Mouse (Mus musculus) retina, adult 2 months (tissue): Measurements from ENCODE around the gene Kmt2d.

Experiments used
- DNase-seq: peaks from one replicate; pipeline ENCODE4 v3.0.0-alpha.2; 2012; ENCODE audit warnings: low read depth, low spot score

Kmt2d gene

GRCm38 (mm10) chr15:98802926-98803325 is 68.1 kb downstream of the Kmt2d start:
- DNase-seq: no peak

DNA sequence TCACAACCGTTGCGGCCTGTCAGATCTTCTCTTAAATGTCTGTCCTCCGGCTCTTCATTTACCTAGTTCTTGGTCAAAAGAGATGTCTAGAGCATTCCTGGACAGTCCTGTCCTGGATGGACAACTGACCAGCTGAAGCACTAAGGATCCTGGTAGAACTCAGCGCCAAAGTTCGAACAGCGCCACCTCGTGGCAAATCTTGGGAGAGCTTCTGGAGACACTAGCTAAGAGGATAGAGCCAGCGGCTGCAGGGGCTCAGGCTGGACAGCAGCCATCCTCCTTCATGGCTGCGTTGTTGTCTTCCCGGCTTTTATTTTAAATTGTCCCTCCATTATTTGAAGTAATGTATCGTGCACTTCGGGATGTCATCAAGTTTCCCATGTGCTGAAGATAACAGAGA is 71.6 kb downstream of the Kmt2d start:
- DNase-seq: peak; percentile 67

- no peak for DNase-seq
These were observed 72.1 kb downstream of the Kmt2d start for GRCm38 (mm10) chr15:98798903-98799302.

DNA sequence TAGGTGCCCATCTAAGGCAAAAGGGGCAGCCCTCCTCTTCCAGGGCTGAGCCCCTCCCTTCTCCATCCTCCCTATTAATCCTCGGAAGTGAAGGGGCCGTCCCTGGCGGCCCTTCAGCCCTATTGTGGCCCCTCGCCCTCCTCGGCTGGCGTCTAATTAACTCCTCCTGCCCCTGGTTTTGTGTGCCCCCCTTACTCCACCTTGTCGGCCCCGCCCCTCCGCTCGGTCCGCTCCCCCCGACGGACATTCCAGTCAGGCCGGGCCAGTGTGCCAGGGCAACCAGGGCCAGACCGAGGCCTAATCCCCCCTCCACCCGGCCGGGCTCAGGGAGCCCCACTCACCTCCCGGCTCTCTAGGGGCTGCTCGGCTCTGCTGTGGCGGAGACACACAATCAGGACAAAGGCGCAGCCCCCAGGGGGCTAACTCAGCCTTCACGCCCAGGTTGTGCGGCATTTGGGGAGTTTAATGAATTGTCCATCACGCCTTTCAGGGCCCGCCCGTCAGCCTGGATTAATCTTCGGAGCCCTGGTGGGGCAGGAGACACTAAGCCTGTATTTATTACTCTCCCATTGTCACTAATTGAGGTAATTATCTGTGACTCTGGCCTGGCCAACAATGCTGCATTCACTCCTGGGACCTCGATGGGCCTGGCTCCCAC is 73.0 kb downstream of the Kmt2d start:
- DNase-seq: no peak

DNA sequence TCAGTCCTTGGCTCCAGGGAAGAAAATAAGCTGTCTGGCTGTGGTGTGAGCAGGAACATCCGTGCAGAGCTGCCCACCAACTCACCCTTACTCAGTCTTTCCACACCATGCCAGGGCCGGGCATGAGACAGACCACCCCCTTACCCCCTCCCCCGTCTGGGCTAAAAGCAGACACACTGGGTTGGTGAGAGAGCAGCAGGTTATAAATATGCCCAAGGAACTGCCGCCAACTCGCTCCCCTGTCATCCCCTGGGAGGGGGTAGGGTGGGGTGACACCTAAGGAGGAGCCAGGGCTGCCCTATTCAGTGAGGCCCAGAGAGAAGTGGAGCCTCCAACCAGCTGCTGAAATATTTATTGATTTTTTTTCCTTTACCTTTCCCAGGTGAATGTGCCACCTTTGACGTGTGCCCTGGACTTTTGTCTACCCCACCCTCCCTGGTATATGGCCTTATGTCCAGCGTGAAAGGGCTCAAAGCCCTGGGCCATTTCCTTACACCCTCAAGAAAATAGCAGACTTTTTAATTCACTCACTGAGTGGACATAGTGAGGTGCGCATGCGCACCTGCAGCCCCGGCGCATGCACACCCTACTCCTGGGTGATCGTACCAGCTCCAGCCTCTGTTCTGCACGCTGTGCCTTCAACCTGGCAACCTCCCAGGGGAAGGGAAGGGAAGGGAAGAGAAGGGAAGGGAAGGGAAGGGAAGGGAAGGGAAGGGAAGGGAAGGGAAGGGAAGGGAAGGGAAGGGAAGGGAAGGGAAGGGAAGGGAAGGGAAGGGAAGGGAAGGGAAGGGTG is 74.0 kb downstream of the Kmt2d start:
- DNase-seq: no peak

DNA sequence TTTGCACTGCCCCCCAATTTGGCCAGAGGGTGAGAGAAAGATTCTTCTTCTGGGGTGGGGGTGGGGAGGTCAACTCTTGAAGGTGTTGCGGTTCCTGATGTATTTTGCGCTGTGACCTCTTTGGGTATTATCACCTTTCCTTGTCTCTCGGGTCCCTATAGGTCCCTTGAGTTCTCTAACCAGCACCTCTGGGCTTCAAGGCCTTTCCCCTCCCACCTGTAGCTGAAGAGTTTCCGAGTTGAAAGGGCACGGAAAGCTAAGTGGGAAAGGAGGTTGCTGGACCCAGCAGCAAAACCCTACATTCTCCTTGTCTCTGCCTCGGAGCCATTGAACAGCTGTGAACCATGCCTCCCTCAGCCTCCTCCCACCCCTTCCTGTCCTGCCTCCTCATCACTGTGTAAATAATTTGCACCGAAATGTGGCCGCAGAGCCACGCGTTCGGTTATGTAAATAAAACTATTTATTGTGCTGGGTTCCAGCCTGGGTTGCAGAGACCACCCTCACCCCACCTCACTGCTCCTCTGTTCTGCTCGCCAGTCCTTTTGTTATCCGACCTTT is 77.8 kb downstream of the Kmt2d start:
- no peak for DNase-seq

DNA sequence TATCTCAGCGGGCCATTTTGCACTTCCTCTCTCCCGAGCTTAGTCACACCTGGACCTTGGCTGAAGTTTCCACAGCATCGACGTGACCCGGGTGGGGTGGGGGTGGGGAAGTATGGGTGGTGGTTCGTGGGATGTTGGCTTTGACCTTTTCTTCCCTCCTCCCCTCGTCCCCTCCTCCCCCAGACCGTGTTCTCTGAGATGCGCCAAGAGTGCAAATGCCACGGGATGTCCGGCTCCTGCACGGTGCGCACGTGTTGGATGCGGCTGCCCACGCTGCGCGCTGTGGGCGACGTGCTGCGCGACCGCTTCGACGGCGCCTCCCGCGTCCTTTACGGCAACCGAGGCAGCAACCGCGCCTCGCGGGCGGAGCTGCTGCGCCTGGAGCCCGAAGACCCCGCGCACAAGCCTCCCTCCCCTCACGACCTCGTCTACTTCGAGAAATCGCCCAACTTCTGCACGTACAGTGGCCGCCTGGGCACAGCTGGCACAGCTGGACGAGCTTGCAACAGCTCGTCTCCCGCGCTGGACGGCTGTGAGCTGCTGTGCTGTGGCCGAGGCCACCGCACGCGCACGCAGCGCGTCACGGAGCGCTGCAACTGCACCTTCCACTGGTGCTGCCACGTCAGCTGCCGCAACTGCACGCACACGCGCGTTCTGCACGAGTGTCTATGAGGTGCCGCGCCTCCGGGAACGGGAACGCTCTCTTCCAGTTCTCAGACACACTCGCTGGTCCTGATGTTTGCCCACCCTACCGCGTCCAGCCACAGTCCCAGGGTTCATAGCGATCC is 78.6 kb downstream of the Kmt2d start:
- DNase-seq: no peak

- DNase-seq: no peak
These were observed 79.2 kb downstream of the Kmt2d start for GRCm38 (mm10) chr15:98791771-98792170.

DNA sequence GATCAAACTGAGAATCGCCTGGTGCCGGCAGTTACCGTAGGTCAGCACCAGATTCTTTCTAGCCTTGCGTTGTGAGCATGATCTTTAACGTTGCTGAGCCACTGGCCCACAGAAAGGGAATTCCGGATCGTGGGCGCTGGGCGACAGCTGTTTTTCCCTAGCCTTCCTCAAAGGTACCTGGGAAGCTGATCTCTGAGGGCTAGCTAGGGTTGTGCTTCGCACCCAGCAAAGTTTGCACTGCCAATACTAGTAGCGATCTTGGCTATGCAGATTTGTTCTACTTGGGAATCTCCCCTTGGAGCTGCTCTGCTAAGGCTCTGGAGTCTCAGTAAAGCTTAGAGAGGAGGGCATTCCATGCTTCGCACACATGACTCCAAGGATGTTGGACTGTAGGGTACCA is 79.8 kb downstream of the Kmt2d start:
- DNase-seq: no peak

DNA sequence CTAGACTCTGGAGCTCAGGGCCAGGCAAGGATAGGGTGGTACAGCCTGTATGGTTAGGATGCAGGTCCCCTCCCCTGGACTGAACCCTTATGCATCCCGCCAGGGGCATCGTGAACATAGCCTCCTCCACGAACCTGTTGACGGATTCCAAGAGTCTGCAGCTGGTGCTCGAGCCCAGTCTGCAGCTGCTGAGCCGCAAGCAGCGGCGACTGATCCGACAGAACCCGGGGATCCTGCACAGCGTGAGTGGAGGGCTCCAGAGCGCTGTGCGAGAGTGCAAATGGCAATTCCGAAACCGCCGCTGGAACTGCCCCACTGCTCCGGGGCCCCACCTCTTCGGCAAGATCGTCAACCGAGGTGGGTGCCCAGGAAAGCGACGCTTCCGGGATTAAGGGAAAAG is 80.2 kb downstream of the Kmt2d start:
- no peak for DNase-seq

GRCm38 (mm10) chr15:98789661-98790535 is 81.1 kb downstream of the Kmt2d start, which contains the start of gene Wnt1:
TSS of gene Wnt1 (plus strand) at chr15:98789857.
- DNase-seq: no peak

DNA sequence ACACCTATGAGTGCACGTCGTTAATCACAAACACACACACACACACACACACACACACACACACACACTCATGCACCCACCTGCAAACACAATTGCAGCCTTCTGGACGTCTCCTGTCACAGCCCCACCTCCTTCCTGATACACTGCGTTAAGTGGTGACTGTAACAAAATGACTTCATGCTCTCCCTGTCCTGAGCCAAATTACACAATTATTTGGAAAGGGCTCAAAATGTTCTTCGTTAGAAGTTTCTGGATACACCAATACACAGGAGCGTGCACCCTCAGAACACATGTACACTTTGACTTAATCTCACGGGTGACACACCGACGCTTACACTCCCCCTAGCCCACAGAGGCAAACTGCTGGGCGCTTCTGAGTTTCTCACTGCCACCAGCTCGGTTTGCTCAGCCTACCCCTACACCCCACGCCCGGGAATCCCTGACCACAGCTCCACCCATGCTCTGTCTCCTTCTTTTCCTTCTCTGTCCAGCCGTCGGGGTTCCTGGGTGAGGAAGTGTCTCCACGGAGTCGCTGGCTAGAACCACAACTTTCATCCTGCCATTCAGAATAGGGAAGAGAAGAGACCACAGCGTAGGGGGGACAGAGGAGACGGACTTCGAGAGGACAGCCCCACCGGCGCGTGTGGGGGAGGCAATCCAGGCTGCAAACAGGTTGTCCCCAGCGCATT is 81.9 kb downstream of the Kmt2d start:
- DNase-seq: no peak

- no peak for DNase-seq
These were observed 83.1 kb downstream of the Kmt2d start for GRCm38 (mm10) chr15:98787930-98788329.

GRCm38 (mm10) chr15:98785744-98786143 is 85.3 kb downstream of the Kmt2d start:
- DNase-seq: no peak
